Comparison of ENCODE assay signal across 24 mouse cellular contexts in genomic region chr19:23178533-23178932, GRCm38 (mm10). TPM values are rescaled to one million over a fixed set of nuclear protein-coding genes. Genes with fewer than 3 reads are reported as not detected.
DNase-seq lines count a peak whose midpoint lies in the region; ATAC-seq lines count a peak whose summit lies in the region.
"Had no signal": no experiment of that assay in that cellular context is flagged by ENCODE, and none has a peak within 500 bp of the region (broad histone marks: within the 10 kb centered on the region; RNA-seq: fewer than 3 reads in every experiment).

No protein-coding gene starts in this region.

- no peak for DNase-seq in frontal cortex, postnatal 14 days (ENCODE audit: low spot score in 2 of 2)
- peak; percentile 44 to 51 for DNase-seq in left cerebral cortex, adult 18-20 months (ENCODE audit: low spot score in 2 of 2)
- no peak for DNase-seq in left cerebral cortex, postnatal 36 days (ENCODE audit: low spot score in 2 of 2)
- DNase-seq in 3T3-L1 (ENCODE audit: low read depth, low spot score), result peak; percentile 62
- peak; percentile 16 for DNase-seq in fat pad, adult 2 months (ENCODE audit: extremely low read depth, low read depth, low spot score)
- no peak for DNase-seq in layer of hippocampus, adult 9-11 months
- DNase-seq: adrenal gland, adult 8-10 months; adrenal gland, postnatal 14 days; adrenal gland, postnatal 36 days; cerebellum, adult 11 months; cerebellum, adult 18-20 months; cerebellum, adult 8-10 months; cerebellum, adult 9-11 months; cerebellum, postnatal 14 days; cerebellum, postnatal 36 days; embryo, embryonic 11 days; forebrain, postnatal 0 days had no signal

- ATAC-seq in frontal cortex, adult (ENCODE audit: low TSS enrichment), result peak; percentile 85
- ATAC-seq: activated CD4-positive, CD25-positive, alpha-beta regulatory T cell, adult 4 months; CD4-positive, CD25-positive, alpha-beta regulatory T cell, adult 4 months; forebrain, embryonic 13.5 days; forebrain, embryonic 15.5 days; forebrain, postnatal 0 days; Patski had no signal

- intact Hi-C loops in left cerebral cortex, postnatal 36 days (cut with DNase I), result no loop called here

RNA-seq across cellular contexts. Expression of gene Klf9, which starts 37.5 kb away (rescaled TPM):
- 100 to 1,000 TPM; 153 to 167 TPM for total RNA-seq in left cerebral cortex, adult 18-20 months (2021)
- total RNA-seq in left cerebral cortex, postnatal 36 days (2021), result 100 to 1,000 TPM; 205 to 209 TPM
- total RNA-seq: CH12.LX had no signal

Comparison
In these comparisons a context has a peak if more than half of its experiments do, and no peak if none do; other contexts are left out.
1. DNase-seq: peak in left cerebral cortex, adult 18-20 months (2 of 2), 3T3-L1 (single experiment) and fat pad, adult 2 months (single experiment); none in frontal cortex, postnatal 14 days (0 of 2), left cerebral cortex, postnatal 36 days (0 of 2) and layer of hippocampus, adult 9-11 months (single experiment).